Mouse (Mus musculus): ENCODE measurements around the gene Eif2b2. TPM values are rescaled to one million over a fixed set of nuclear protein-coding genes. Genes with fewer than 3 reads are reported as not detected.

Eif2b2 gene
- polyA plus RNA-seq, 1 experiment from 2014 or later: 88.2 TPM

DNA sequence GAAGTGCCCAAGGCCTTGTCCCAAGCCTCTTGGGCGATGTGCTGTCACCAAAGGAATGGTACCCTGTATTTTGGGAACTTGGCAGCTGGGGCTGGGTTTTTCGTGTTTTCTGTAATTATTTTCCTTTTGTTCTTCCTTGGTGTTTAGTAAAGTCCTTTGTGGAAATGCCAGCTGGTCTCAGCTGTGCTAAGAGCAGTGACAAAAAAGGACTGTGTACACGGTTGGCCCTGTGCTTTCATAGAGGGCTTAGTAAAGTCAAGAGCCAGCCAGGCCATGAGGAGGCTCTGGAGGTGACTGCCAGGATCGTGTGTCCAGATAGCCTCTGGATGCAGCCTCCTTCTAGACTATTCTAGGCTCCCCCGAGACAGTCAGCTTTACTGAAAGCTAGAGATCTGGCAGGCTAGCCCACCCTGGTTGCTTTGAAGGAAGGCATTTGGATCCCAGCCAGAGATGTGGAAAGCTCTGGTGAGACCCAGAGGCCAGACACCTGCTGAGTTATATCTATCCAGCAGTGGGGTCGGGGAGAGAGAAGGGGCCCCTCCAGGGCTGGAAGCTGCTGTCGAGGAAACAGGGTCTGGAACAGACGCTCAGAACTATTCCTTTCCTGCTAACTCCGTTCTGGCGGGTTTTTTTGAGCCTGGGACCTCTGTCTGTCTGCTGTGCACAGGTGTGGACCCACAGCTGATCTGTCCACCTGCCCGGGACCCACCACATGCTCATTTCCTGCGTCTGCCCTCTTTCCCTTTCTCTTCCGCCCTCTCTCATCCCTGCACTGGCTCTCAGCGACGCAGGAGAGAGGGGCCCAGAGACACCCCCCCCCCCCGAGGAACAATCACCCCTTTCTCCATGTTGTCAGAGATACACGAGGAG is 37.6 kb upstream of the Eif2b2 start:
- H3K9ac ChIP-seq: no peak overlapping the region
- H3K36me3 ChIP-seq: no peaks in the 10 kb centered on the region
- H3K9me3 ChIP-seq: no peaks in the 10 kb centered on the region
- no peak for ATAC-seq (ENCODE audit: insufficient number of reproducible peaks, insufficient read depth, low FRiP score, low TSS enrichment)
- H3K4me3 ChIP-seq: no peak overlapping the region
- 25% methylated on average over 17 of the region's 17 CpGs for WGBS
- peaks cover 33% of the 10 kb centered on the region for H3K27me3 ChIP-seq
- peak overlapping the region; percentile 60; the same call in 1 of the 2 replicates for H3K27ac ChIP-seq
- peaks cover 38% of the 10 kb centered on the region for H3K4me1 ChIP-seq
- peak overlapping the region; percentile 32; the same call in 1 of the 2 replicates for H3K4me2 ChIP-seq (replicated peaks)

DNA sequence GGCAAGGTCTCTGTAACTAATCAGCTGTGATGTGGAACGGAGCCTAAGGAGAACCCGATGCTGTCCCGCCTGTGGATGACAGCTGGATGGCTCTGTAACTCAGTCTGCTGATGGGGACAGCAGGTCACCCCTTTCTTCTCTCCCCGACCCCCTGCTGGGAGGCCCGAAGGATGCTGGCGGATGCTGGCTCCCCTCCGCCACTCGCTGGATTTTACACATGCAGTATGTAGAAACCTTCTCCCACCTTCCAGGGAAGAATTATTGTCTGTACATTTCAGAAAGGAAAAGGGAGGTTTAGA is 37.0 kb upstream of the Eif2b2 start:
- Histone ChIP-seq H3K4me3 (no peak overlapping the region), H3K4me2 (replicated peaks) (peak overlapping the region; percentile 32; the same call in 1 of the 2 replicates), H3K27ac (peak overlapping the region; percentile 60; the same call in 1 of the 2 replicates), H3K9ac (0 out of 2 replicates have a peak overlapping the region, but pooled peaks have one; percentile 17), H3K9me3 (no peaks in the 10 kb centered on the region), H3K4me1 (peaks cover 32% of the 10 kb centered on the region), H3K27me3 (peaks cover 33% of the 10 kb centered on the region), H3K36me3 (no peaks in the 10 kb centered on the region)
- no peak for ATAC-seq (ENCODE audit: insufficient number of reproducible peaks, insufficient read depth, low FRiP score, low TSS enrichment)
- WGBS: 6% methylated on average over 8 of the region's 8 CpGs

DNA sequence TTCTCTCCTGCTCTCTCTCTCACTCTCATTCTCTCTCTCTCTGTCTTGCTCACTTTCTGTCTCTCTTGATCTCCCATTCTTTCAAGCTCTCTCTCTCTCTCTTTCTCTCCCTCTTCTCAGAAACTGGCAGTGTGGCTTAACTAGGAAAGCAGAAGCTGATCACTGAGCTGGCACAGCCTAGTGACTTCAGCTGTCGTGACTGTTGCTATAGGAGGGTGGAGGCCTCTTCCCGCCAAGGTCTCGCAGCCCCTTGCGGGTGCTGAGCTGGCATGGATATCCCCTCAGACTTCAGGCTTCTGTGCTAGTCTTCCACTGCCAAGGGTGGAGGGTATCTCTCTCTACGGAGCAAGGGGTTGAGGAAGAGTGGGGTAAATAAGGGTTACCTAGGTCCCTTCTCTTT is 36.4 kb upstream of the Eif2b2 start:
- Histone ChIP-seq H3K9ac (no peak overlapping the region; the same call in 1 of the 2 replicates), H3K4me1 (peaks cover 27% of the 10 kb centered on the region), H3K4me2 (replicated peaks) (no peak overlapping the region), H3K27me3 (peaks cover 31% of the 10 kb centered on the region), H3K9me3 (no peaks in the 10 kb centered on the region), H3K36me3 (no peaks in the 10 kb centered on the region), H3K27ac (no peak overlapping the region), H3K4me3 (no peak overlapping the region)
- ATAC-seq (ENCODE audit: insufficient number of reproducible peaks, insufficient read depth, low FRiP score, low TSS enrichment): no peak
- 65% methylated on average over 5 of the region's 5 CpGs for WGBS

DNA sequence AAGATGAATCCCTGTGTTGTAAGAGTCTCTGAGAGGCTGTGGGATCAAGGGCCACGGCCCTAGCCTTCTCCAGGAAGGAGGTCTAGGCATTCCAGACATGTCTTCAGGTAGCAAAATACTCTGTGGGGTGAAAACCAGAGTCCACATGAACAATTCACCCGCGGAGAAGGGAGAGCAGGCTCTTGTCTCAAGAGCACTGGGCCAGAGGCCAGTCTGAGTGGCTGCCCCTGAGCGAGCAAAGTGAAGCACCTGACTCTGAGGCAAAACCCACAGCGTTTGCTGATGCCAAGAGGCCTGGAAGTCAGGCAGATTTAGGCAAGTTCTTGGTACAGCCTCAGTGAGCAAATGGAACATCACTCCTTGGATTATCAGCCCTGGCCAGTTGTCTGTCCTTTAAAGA is 35.2 kb upstream of the Eif2b2 start:
- no peaks in the 10 kb centered on the region for H3K36me3 ChIP-seq
- H3K4me3 ChIP-seq: no peak overlapping the region
- ATAC-seq (ENCODE audit: insufficient number of reproducible peaks, insufficient read depth, low FRiP score, low TSS enrichment): no peak
- H3K4me1 ChIP-seq: peaks cover 27% of the 10 kb centered on the region
- no peak overlapping the region for H3K9ac ChIP-seq
- H3K4me2 ChIP-seq (replicated peaks): no peak overlapping the region
- H3K27ac ChIP-seq: no peak overlapping the region
- 52% methylated on average over 5 of the region's 5 CpGs for WGBS
- peaks cover 21% of the 10 kb centered on the region for H3K27me3 ChIP-seq
- H3K9me3 ChIP-seq: no peaks in the 10 kb centered on the region

DNA sequence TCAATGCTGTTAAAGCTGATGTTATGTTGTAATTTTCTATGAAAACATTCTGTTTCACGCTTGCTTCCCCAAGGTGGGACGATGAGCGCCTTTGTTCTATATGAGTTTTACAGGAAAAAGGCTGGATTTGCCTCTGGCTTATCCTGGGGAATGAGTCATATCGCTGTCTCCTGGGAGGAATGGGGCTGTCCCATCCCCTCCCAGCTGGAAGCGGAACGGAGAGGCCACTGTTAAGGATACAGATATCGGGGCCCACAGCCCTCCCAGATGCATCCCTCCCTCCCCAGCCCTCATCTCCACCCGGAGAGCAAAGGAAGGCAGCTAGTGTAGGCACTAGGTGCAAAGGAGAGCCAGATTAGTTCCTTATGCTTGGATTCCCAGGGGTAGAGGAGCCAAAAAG is 33.5 kb upstream of the Eif2b2 start:
- H3K4me2 ChIP-seq (replicated peaks): no peak overlapping the region
- peaks cover 6% of the 10 kb centered on the region; the same call in 1 of the 2 replicates for H3K27me3 ChIP-seq
- no peaks in the 10 kb centered on the region for H3K36me3 ChIP-seq
- no peak for ATAC-seq (ENCODE audit: insufficient number of reproducible peaks, insufficient read depth, low FRiP score, low TSS enrichment)
- no peak overlapping the region for H3K4me3 ChIP-seq
- peaks cover 27% of the 10 kb centered on the region for H3K4me1 ChIP-seq
- H3K27ac ChIP-seq: 0 out of 2 replicates have a peak overlapping the region, but pooled peaks have one; percentile 11
- WGBS: 53% methylated on average over 8 of the region's 8 CpGs
- no peak overlapping the region for H3K9ac ChIP-seq
- H3K9me3 ChIP-seq: no peaks in the 10 kb centered on the region

DNA sequence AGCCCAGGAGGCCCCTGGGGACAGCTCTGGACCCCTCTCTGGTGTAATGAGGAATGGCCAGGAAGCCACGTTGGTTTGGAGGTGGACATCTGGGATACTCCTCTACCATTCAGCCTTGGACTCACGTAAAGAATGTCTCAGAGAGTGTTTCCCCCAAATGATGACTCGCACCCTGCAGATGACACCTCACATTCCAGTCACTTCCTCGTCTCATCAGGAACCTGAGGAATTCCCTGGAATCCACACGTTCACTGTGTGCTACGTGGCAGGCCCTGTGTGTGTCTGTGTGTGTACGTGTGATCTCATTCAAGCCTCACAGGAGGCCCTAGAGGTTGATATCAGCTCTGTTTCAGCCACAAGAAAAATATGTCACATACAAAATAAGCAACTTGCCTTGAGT is 32.9 kb upstream of the Eif2b2 start:
- no peaks in the 10 kb centered on the region for H3K9me3 ChIP-seq
- no peak for ATAC-seq (ENCODE audit: insufficient number of reproducible peaks, insufficient read depth, low FRiP score, low TSS enrichment)
- H3K27ac ChIP-seq: 0 out of 2 replicates have a peak overlapping the region, but pooled peaks have one; percentile 11
- H3K27me3 ChIP-seq: 0 out of 2 replicates have a peak, but pooled peaks cover 3% of the 10 kb centered on the region
- no peak overlapping the region for H3K4me3 ChIP-seq
- no peak overlapping the region for H3K4me2 ChIP-seq (replicated peaks)
- H3K4me1 ChIP-seq: peaks cover 25% of the 10 kb centered on the region
- no peaks in the 10 kb centered on the region for H3K36me3 ChIP-seq
- 72% methylated on average over 7 of the region's 7 CpGs for WGBS
- no peak overlapping the region for H3K9ac ChIP-seq

DNA sequence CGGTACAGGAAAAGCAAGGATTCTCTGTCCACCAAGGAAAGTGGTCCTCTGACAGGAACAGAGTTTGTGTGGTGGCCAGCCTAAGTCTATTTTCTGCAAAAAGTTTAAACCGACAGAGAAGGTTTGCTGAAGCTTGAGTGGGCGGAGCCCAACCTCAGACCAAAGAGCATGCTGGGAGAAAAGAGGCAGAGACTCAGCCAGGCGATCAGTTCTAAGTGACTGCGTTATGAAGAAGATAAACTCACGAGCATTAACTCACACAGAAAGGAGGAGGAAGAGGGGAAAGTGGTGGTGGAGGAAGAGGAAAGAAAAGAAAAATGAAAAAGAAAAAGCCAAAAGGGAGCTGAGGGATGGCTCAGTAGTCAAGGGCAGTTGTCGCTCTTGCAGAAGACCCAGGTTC is 29.0 kb upstream of the Eif2b2 start:
- 78% methylated on average over 7 of the region's 7 CpGs for WGBS
- peaks cover 31% of the 10 kb centered on the region for H3K4me1 ChIP-seq
- no peak overlapping the region for H3K27ac ChIP-seq
- H3K36me3 ChIP-seq: no peaks in the 10 kb centered on the region
- ATAC-seq (ENCODE audit: insufficient number of reproducible peaks, insufficient read depth, low FRiP score, low TSS enrichment): no peak
- no peaks in the 10 kb centered on the region for H3K9me3 ChIP-seq
- H3K4me3 ChIP-seq: no peak overlapping the region
- H3K27me3 ChIP-seq: no peaks in the 10 kb centered on the region
- no peak overlapping the region for H3K4me2 ChIP-seq (replicated peaks)
- H3K9ac ChIP-seq: no peak overlapping the region

DNA sequence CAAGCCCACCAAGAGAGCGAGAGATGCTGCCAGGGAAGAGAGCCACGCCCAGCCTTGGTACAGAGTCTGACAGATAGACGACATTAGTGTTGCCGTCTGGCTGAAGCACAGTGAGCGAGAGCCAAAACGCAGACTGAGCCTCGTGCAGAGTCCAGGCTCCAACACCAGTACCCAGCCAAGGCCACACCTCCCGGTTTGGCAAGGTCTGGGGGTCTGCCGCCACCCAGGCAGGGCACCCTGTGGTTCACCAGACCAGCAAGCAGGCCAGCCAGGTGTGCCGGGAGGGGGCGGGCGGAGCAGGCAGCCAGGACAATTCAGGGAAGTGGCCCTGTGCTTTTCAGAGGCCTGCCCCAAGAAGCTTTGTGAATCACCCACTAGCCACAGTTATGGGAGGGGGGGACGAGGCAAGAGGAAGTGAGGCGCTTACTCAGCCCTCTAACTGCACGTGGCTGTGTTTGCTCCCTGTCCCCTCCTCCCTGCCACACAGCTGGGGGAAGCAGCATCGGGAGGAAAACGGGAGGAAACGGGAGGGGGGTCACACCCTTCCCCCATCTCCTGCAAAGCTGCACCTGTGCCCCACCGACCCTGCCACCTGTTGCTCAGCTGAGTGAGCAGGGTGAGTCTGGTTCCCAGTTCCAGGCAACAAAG is 26.7 kb upstream of the Eif2b2 start:
- H3K27me3 ChIP-seq: no peaks in the 10 kb centered on the region
- H3K36me3 ChIP-seq: no peaks in the 10 kb centered on the region
- H3K4me1 ChIP-seq: peaks cover 39% of the 10 kb centered on the region
- H3K27ac ChIP-seq: no peak overlapping the region
- WGBS: 24% methylated on average over 19 of the region's 19 CpGs
- no peak overlapping the region for H3K9ac ChIP-seq
- no peak overlapping the region for H3K4me3 ChIP-seq
- no peak overlapping the region for H3K4me2 ChIP-seq (replicated peaks)
- no peak for ATAC-seq (ENCODE audit: insufficient number of reproducible peaks, insufficient read depth, low FRiP score, low TSS enrichment)
- no peaks in the 10 kb centered on the region for H3K9me3 ChIP-seq

DNA sequence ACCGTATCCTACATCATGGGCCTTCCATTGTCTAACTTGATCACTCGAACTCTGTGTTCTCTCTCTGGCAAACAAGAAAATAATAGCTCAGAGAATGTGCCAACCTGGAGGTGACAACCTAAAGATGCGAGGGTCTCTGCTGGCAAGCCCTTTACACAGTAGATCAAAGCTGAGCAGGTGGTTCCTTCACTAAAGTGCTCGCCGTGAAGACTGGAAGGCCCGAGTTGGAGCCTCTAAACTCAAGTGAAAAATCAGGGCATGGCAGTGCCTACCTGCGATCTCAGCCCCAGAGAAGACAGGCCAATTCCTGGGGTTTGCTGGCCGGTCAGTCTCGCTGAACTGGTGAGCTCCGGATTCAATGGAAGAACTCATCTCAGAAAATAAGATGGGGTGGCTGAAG is 26.1 kb upstream of the Eif2b2 start:
- 81% methylated on average over 10 of the region's 10 CpGs for WGBS
- Histone ChIP-seq H3K9me3 (no peaks in the 10 kb centered on the region), H3K9ac (no peak overlapping the region), H3K27ac (no peak overlapping the region), H3K36me3 (no peaks in the 10 kb centered on the region), H3K4me1 (peaks cover 45% of the 10 kb centered on the region), H3K4me3 (no peak overlapping the region), H3K27me3 (no peaks in the 10 kb centered on the region), H3K4me2 (replicated peaks) (no peak overlapping the region)
- ATAC-seq (ENCODE audit: insufficient number of reproducible peaks, insufficient read depth, low FRiP score, low TSS enrichment): no peak

DNA sequence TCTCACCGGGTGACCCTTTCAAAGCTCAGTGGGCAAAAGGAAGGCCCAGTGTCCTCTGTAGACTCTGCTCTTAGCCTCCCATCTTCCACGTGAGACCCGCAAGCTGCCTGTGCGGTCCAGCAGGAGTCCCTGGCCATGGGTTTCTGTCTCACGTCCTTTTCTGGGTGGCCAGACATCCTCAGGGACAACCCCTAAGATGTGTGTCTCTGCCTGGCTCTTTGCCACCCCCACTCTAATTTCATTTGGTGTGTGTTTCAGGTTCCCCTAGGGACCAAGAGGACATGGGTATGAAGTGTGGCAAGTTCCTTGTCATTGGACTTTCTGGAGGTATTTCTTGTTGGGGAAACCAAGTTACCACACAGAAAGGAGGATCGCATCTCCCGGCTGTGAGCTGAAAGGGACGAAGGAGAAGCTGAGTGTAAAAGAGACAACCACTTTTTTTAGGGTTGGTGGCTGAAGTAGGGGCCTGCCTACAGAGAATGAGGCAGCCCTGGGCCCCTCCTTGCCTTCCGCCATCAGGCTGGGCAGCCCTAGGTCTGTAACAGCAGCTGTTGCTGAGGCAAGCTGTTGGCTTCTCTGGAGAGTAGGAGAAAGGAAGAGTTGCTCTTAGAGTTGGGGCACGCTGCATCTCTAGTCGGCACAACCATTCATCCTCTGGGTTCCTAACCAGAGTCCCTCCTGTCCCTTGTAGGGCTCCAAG is 25.2 kb upstream of the Eif2b2 start:
- Histone ChIP-seq H3K27ac (no peak overlapping the region), H3K36me3 (no peaks in the 10 kb centered on the region), H3K4me3 (no peak overlapping the region), H3K9ac (no peak overlapping the region), H3K27me3 (0 out of 2 replicates have a peak, but pooled peaks cover 2% of the 10 kb centered on the region), H3K4me1 (peaks cover 50% of the 10 kb centered on the region), H3K4me2 (replicated peaks) (no peak overlapping the region), H3K9me3 (no peaks in the 10 kb centered on the region)
- no peak for ATAC-seq (ENCODE audit: insufficient number of reproducible peaks, insufficient read depth, low FRiP score, low TSS enrichment)
- WGBS: 93% methylated on average over 11 of the region's 11 CpGs

DNA sequence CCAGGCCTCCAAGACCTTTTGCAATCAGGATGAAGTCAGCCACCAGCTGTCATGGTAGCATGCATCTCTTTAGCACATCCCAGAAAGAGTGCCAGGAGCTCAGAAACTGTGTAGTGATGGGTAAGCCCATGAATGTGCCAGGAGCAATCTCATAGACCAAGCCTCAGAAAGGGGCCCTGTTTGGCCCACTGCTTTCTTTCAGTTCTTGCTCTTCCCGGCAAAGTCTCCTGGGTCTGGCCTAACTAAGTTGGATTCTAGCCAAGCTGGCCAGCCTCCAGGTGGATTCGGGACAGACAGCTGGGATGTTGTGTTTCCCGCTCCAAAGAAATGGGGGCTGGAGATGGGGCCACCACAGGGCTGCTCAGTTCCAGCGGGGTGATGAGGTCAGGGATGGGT is 24.7 kb upstream of the Eif2b2 start:
- no peak overlapping the region for H3K4me2 ChIP-seq (replicated peaks)
- ATAC-seq (ENCODE audit: insufficient number of reproducible peaks, insufficient read depth, low FRiP score, low TSS enrichment): no peak
- H3K27me3 ChIP-seq: peaks cover 7% of the 10 kb centered on the region; the same call in 1 of the 2 replicates
- no peak overlapping the region for H3K4me3 ChIP-seq
- H3K36me3 ChIP-seq: no peaks in the 10 kb centered on the region
- no peak overlapping the region for H3K9ac ChIP-seq
- WGBS: 54% methylated on average over 4 of the region's 4 CpGs
- H3K27ac ChIP-seq: no peak overlapping the region
- peaks cover 50% of the 10 kb centered on the region for H3K4me1 ChIP-seq
- no peaks in the 10 kb centered on the region for H3K9me3 ChIP-seq
